Mouse (Mus musculus) embryonic facial prominence, embryonic 15.5 days (tissue): ENCODE data around the gene Ddr1. TPM values are rescaled to one million over a fixed set of nuclear protein-coding genes. Genes with fewer than 3 reads are reported as not detected.
A peak's percentile ranks its signal among the peaks of the same experiment; 100 is the strongest.

ENCODE experiments used
- ATAC-seq: fragments of 200-750 bp; cut with Nextera tagmentation; 2 replicates; pipeline ENCODE4 v1.8.0; 2017; ENCODE audit warnings: low read depth, moderate TSS enrichment; ENCODE audit not compliant: insufficient number of reproducible peaks, low FRiP score, low TSS enrichment
- H3K27ac ChIP-seq: fragments of 300-500 bp; sonication (generic); replicated peaks from 2 replicates; pipeline ENCODE4 v1.5.1; 2015; ENCODE audit warnings: mild to moderate bottlenecking, inconsistent platforms
- H3K27me3 ChIP-seq: fragments of 300-500 bp; sonication (generic); 2 replicates; pipeline ENCODE4 v1.6.1; 2015; ENCODE audit warnings: inconsistent platforms
- H3K36me3 ChIP-seq: fragments of 300-500 bp; sonication (generic); 2 replicates; pipeline ENCODE4 v1.6.1; 2015; ENCODE audit warnings: mild to moderate bottlenecking, inconsistent platforms
- H3K4me1 ChIP-seq: fragments of 300-500 bp; sonication (generic); 2 replicates; pipeline ENCODE4 v1.6.1; 2015; ENCODE audit warnings: inconsistent platforms
- H3K4me2 ChIP-seq: fragments of 300-500 bp; sonication (generic); replicated peaks from 2 replicates; pipeline ENCODE4 v1.6.1; 2015; ENCODE audit warnings: mild to moderate bottlenecking, inconsistent platforms
- H3K4me3 ChIP-seq: fragments of 300-500 bp; sonication (generic); replicated peaks from 2 replicates; pipeline ENCODE4 v1.5.1; 2015; ENCODE audit warnings: mild to moderate bottlenecking, inconsistent platforms
- H3K9ac ChIP-seq: fragments of 300-500 bp; sonication (generic); 2 replicates; pipeline ENCODE4 v1.6.1; 2015; ENCODE audit warnings: inconsistent platforms
- H3K9me3 ChIP-seq: fragments of 300-500 bp; sonication (generic); replicated peaks from 2 replicates; pipeline ENCODE4 v1.6.1; 2016; ENCODE audit warnings: inconsistent platforms
- WGBS: fragments of 180-500 bp; shearing (Covaris S2); methylation state at CpG from one replicate; pipeline ENCODE4 v1.1.7; 2015; 5-methylcytosine and 5-hydroxymethylcytosine counted together
- polyA plus RNA-seq: library from polyadenylated mRNA; unstranded; fragments of >200 nt; fragmentation: Nextera tagmentation; extraction: Ambion mirVana; gene quantifications from 2 replicates; pipeline ENCODE4 v1.2.1, GENCODE M21; 2015

Gene Ddr1
- polyA plus RNA-seq, 1 experiment from 2014 or later = 100 TPM

DNA sequence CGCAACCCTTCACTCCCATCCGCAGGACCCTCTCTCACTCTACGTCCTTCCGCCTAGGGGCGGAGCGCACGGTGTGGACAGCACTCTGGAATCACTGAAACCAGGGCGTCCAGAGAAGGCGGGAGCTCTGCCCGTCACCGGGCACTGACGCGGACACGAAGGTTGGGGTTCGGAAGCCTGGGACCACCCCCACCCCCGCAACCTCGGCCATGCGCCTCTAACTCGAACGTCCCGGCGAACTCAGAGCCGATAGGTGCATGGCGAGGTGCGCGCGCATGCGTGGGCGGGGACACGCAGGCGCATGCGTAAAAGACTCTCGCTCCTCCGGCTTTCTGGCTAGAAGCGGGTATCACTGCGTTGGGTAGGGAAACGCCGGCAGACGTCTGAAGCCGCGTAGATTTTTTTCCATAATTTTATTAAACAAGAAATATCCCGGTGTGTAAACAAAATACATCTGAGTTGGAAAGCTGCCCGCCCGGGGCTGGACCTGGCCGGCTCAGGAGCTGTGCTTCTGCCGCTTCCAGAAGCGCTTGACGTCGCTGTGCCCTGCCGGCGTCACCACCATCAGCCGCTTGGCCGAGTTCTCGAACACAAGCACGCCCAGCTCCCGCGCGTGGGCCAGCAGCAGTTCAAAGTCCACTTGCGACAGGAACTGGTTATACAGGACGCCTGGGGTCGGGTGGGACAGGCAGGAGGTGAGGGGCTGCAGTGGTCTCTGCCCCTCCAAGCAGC lies 36.9 kb downstream of the Ddr1 start, which contains the start of gene Vars2:
Gene Vars2, minus strand, starts transcription at position 259 of the 732 bp plus-strand sequence.
- under 1% methylated on average over 61 of the region's 61 CpGs for WGBS
- H3K4me1 ChIP-seq = peaks cover 21% of the 10 kb centered on the region
- peak within 1 kb of the TSS; percentile 90 for H3K4me2 ChIP-seq
- H3K9ac ChIP-seq = peak within 1 kb of the TSS; percentile 91
- peaks cover 46% of the 10 kb centered on the region for H3K36me3 ChIP-seq
- H3K27ac ChIP-seq = peak within 1 kb of the TSS; percentile 75
- peak within 1 kb of the TSS; percentile 68 for H3K4me3 ChIP-seq
- H3K9me3 ChIP-seq = no peaks in the 10 kb centered on the region
- peak; percentile 86 for ATAC-seq
- no peaks in the 10 kb centered on the region for H3K27me3 ChIP-seq

DNA sequence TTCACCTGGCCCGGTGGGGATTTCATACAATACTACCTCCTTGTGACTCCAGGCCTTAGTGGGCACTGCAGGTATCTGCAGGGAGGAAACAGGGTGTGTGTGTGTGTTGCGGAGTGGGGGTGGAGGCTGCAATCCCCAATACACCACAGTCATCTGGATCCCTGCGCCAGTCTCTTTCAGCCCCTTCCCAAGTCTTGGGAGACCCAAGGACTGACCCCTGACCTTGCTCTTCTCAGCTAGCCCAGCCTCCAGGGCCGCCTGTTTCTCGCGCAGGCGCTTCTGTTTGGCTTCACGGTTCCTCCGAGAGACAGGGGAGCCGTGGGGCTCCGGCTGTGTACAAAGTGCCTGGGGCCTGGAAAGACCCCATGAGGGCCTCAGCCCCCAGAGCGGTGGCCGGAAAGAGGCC lies 37.6 kb downstream of the Ddr1 start:
- peaks cover 48% of the 10 kb centered on the region for H3K36me3 ChIP-seq
- ATAC-seq = peak; percentile 35
- WGBS = 2% methylated on average over 13 of the region's 13 CpGs

DNA sequence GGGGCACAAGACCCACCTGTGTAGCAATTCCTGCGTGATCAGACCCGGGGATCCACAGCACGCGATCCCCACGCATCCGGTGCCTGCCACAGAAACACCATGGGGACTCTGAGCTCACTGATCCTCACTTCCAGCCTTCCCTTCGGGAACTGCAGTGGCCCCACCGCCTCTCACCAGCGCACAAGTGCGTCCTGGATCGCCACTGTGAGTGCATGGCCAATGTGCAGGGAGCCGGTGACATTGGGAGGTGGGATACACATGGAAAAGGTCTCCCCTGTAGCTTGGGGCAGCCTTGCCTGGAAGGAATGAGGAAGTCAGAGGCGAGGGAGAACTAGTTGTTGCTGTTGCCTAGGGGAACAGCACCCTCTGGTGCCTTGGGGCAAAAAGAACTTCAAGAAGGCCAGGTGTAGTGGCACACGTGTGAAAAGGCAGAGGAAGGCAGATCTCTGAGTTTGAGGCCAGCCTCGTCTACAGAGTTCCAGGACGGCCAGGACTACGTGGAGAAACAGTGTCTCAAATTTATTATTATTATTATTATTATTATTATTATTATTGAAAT lies 38.4 kb downstream of the Ddr1 start:
- ATAC-seq = no peak
- Histone ChIP-seq H3K9me3 (no peaks in the 10 kb centered on the region), H3K4me3 (peak overlapping the region; percentile 10; the same call in 1 of the 2 replicates), H3K27ac (no peak overlapping the region), H3K36me3 (peaks cover 56% of the 10 kb centered on the region), H3K9ac (0 out of 2 replicates have a peak overlapping the region, but pooled peaks have one; percentile 6), H3K4me2 (no peak overlapping the region), H3K4me1 (peaks cover 19% of the 10 kb centered on the region), H3K27me3 (no peaks in the 10 kb centered on the region)
- WGBS = 77% methylated on average over 17 of the region's 17 CpGs

More for the DNA sequence above, 37.6 kb downstream of the Ddr1 start:
- Histone ChIP-seq H3K9ac (peak overlapping the region; percentile 91), H3K27ac (peak overlapping the region; percentile 75), H3K9me3 (no peaks in the 10 kb centered on the region), H3K4me2 (peak overlapping the region; percentile 90), H3K4me3 (peak overlapping the region; percentile 68), H3K4me1 (peaks cover 19% of the 10 kb centered on the region), H3K27me3 (no peaks in the 10 kb centered on the region)

DNA sequence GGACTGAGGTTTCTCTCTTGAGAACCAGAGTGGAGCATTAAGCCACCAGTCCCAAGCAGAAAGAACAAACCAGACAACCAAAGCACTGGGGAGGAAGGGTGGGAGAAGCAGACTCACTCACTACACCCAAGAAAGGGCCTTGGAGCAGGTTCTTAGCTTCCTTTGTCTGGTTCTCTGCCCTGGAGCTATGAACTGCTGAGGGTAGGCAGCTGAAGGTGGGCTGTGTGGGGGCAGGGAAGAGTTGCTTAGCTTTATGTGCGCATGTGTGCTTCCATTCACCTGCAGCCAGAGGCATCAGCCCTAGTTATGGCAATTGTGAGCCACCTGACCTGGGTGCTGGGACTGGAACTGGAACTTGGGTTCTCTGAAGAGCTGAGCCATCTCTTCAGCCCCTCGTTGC lies 51.3 kb downstream of the Ddr1 start:
- WGBS = 54% methylated on average over 2 of the region's 2 CpGs
- H3K4me3 ChIP-seq = no peak overlapping the region
- no peak overlapping the region for H3K27ac ChIP-seq
- ATAC-seq = no peak
- peaks cover 32% of the 10 kb centered on the region for H3K36me3 ChIP-seq
- no peak overlapping the region for H3K4me2 ChIP-seq
- H3K9ac ChIP-seq = no peak overlapping the region
- no peaks in the 10 kb centered on the region for H3K27me3 ChIP-seq
- 0 out of 2 replicates have a peak, but pooled peaks cover 4% of the 10 kb centered on the region for H3K4me1 ChIP-seq
- no peaks in the 10 kb centered on the region for H3K9me3 ChIP-seq

DNA sequence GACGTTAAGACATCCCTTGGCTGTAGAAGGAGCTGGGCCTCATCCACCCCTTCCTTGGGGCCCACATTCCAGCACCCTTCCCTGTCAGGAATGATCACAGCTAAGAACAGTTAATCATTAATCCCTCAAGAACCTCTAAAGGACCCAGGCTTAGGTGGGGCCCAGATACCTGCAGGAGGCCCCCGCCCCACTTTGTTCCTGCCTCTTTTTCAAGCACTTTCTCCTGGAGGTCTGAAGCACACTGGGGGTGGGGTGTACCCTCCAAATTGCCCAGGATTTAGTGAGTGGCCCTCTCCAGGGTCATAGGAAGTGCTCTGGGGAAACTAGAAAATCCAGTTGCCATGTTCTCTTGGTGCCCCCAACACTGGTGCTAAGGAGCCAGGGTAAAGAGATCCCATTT lies 55.0 kb downstream of the Ddr1 start:
- no peak overlapping the region for H3K4me2 ChIP-seq

DNA sequence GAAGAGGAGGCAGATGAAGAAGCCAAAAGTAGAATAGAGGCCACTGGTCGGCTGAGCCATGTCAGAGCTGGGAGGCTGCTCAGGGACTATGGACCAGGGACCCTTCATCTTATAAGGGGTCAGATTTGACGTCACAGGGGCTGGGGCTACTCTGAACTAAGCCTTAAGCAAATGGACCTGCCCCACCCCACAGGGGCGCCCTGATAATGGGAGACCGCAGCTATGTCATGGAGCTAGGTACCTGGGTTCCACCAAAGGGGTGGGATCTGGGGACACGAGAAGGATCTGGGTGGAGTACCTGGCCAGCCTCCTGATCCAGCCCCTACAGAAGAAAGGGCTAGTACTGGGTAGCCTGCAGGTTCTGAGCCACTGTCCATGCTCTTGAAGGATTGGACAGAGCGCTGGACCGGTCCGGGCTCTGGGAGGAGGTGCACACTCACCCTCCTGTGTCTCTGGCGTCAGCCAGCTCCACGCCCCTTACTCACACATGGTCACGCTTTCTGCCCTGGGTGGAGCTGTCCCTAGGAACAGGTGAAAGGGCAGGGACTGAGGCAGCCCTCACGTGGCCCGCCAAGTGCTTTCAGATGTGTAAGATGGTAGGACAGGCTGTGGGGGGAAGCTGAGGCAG lies 60.7 kb downstream of the Ddr1 start, which contains the start of gene Mucl3:
Gene Mucl3, minus strand, starts transcription at position 87 of the 628 bp plus-strand sequence.
- Histone ChIP-seq H3K4me2 (no peak within 1 kb of the TSS), H3K36me3 (no peaks in the 10 kb centered on the region), H3K9ac (no peak within 1 kb of the TSS), H3K4me3 (no peak within 1 kb of the TSS), H3K27me3 (no peaks in the 10 kb centered on the region), H3K9me3 (no peaks in the 10 kb centered on the region), H3K4me1 (no peaks in the 10 kb centered on the region), H3K27ac (no peak within 1 kb of the TSS)
- ATAC-seq = no peak
- 70% methylated on average over 13 of the region's 13 CpGs for WGBS

More for the DNA sequence above, 55.0 kb downstream of the Ddr1 start:
- WGBS = 43% methylated on average over 2 of the region's 2 CpGs
- no peak for ATAC-seq
- Histone ChIP-seq H3K27ac (no peak overlapping the region), H3K27me3 (no peaks in the 10 kb centered on the region), H3K4me3 (no peak overlapping the region), H3K9me3 (no peaks in the 10 kb centered on the region), H3K9ac (no peak overlapping the region), H3K4me1 (0 out of 2 replicates have a peak, but pooled peaks cover 4% of the 10 kb centered on the region), H3K36me3 (no peaks in the 10 kb centered on the region)

DNA sequence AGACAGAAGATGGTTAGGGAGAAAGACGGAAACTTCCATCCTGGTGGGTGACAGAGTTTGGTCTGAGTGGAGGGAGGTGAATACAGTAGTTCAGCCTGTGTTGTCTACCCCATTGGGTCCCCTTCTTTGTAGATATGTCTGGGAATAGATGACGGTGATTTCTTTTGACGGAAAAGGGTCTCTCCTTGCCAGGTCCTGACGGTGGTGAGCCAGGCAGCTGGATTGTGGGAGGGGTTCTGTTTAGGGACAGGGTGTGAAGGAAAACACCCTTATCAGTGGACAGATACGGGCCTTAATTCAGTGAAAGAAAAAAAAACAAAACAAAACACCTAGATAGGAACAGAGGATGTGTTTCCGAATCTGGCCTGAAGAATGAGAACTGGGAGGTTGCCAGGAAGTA lies 65.1 kb downstream of the Ddr1 start:
- 77% methylated on average over 6 of the region's 6 CpGs for WGBS
- no peaks in the 10 kb centered on the region for H3K9me3 ChIP-seq
- peaks cover 5% of the 10 kb centered on the region; the same call in 1 of the 2 replicates for H3K4me1 ChIP-seq
- no peak overlapping the region; the same call in 1 of the 2 replicates for H3K4me2 ChIP-seq
- no peaks in the 10 kb centered on the region for H3K27me3 ChIP-seq
- no peaks in the 10 kb centered on the region for H3K36me3 ChIP-seq
- ATAC-seq = no peak
- no peak overlapping the region for H3K4me3 ChIP-seq
- H3K27ac ChIP-seq = peak overlapping the region; percentile 5; the same call in 1 of the 2 replicates
- no peak overlapping the region for H3K9ac ChIP-seq

DNA sequence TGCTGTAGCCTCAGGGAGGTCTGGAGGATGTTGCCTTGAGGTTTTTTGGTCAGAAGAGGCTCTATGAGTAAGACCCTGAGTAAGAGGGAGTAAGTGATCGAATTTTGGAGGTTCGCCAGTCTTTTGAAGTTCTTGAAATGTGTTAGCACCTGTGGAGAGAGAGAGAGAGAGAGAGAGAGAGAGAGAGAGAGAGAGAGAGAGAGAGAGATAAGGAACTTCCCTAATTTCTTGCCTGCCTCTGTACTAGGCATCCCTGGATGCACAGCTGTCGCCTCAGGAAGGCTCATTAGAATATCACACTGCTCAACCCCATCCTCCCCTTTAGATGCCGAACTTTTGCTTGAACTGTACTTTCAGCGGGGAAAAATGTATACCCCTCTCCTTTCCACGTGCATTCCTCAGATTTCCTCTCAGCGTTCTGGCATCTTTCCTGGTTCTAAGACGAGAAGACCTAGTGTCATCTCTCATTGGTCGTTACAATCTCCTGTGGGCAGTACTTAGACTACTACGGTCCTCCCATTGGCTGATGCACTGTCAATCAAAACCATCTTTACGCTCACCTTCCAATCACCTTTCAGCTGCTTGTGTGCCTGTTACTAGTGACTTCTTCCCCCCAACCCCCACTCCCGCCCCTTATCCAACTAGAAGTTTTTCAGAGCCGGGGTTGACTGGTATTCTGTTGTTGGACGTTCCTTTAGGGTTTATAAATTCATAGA lies 65.8 kb downstream of the Ddr1 start:
- peak overlapping the region; percentile 41 for H3K4me2 ChIP-seq
- ATAC-seq = peak; percentile 90
- no peak overlapping the region for H3K9ac ChIP-seq
- H3K27me3 ChIP-seq = no peaks in the 10 kb centered on the region
- H3K9me3 ChIP-seq = no peaks in the 10 kb centered on the region
- peaks cover 5% of the 10 kb centered on the region; the same call in 1 of the 2 replicates for H3K4me1 ChIP-seq
- H3K27ac ChIP-seq = peak overlapping the region; percentile 5; the same call in 1 of the 2 replicates
- WGBS = 20% methylated on average over 14 of the region's 14 CpGs
- H3K36me3 ChIP-seq = no peaks in the 10 kb centered on the region
- H3K4me3 ChIP-seq = no peak overlapping the region

DNA sequence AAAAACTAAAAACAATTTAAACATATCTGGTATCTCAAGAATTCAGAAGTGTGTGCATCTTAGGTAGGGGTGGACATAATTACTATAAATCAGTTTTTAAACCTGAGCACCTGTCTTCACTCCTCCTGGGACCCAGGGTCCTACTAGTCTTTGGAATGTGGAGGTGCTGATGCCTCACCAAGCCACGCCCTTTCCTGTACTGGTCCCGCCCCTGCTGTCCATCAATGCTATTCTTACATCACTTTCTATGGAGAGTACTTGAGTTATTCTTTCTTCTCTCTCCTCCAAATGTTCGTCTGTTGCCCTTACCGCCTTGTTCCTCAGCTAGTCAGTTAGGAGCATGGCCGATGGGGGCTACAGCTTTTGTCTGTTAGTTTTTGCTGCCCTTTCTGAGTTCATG lies 68.1 kb downstream of the Ddr1 start:
- no peak for ATAC-seq

DNA sequence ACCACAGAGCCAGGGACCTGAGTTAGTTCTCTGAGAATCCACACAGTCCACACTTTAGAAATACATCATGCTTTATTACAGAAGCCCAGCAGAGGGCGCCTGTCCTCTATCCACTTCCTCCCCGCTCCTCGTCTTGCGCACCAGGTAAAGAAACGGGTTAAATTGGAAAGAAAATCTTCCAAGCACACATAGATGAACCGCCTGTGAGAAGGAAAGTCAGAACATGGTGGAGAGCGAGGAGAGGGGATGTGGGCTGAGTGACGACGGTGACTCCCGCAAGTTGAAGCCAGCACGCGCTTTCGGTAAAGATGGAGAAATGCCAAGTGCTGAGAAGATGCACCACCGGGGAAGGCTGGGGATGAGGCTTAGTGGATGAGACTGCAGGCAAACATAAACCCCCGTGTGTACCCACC lies 68.7 kb downstream of the Ddr1 start:
- under 1% methylated on average over 15 of the region's 15 CpGs for WGBS
- Histone ChIP-seq H3K36me3 (no peaks in the 10 kb centered on the region), H3K27ac (no peak overlapping the region), H3K9ac (peak overlapping the region; percentile 39; the same call in 1 of the 2 replicates), H3K9me3 (no peaks in the 10 kb centered on the region), H3K4me3 (peak overlapping the region; percentile 48), H3K4me2 (peak overlapping the region; percentile 77), H3K4me1 (peaks cover 5% of the 10 kb centered on the region; the same call in 1 of the 2 replicates), H3K27me3 (no peaks in the 10 kb centered on the region)
- peak; percentile 36 for ATAC-seq

More for the DNA sequence above, 68.1 kb downstream of the Ddr1 start:
- H3K36me3 ChIP-seq = no peaks in the 10 kb centered on the region
- H3K27ac ChIP-seq = no peak overlapping the region
- H3K4me2 ChIP-seq = no peak overlapping the region
- 43% methylated on average over 5 of the region's 5 CpGs for WGBS
- no peaks in the 10 kb centered on the region for H3K27me3 ChIP-seq
- peaks cover 5% of the 10 kb centered on the region; the same call in 1 of the 2 replicates for H3K4me1 ChIP-seq
- no peak overlapping the region for H3K4me3 ChIP-seq
- H3K9ac ChIP-seq = no peak overlapping the region
- H3K9me3 ChIP-seq = no peaks in the 10 kb centered on the region
